Mouse (Mus musculus): ENCODE data around the gene Zfp599.

GRCm38 (mm10) chr9:22244242-22244641 lies 15.5 kb downstream of the Zfp599 start:
- no peak for TF ChIP-seq CTCF (IDR thresholded peaks at IDR 0.05; ENCODE audit: low read depth)
- TF ChIP-seq EP300 (IDR thresholded peaks at IDR 0.05; ENCODE audit: low read depth) = no peak
